Mouse (Mus musculus) lung, postnatal 0 days (tissue): ENCODE measurements at regions not wholly inside any gene's neighbourhood (a gene's known extent, or its start where the extent isn't known, plus 50 kb on each side); places are given as distances from the start of the nearest gene placed in this dataset.

Experiments
- CTCF ChIP-seq: IDR thresholded peaks from 2 replicates; pipeline ENCODE4 v1.5.1; 2016; ENCODE audit warnings: antibody characterized with exemption, mild to moderate bottlenecking
- EP300 ChIP-seq: IDR thresholded peaks from 2 replicates; pipeline ENCODE4 v1.6.1; 2016; ENCODE audit warnings: antibody characterized with exemption, mild to moderate bottlenecking, control low read depth

- no peak for TF ChIP-seq CTCF
- TF ChIP-seq EP300, result no peak
Observed at GRCm38 (mm10) chr12:39038656-39039055, 259.5 kb downstream of the Etv1 start.
